Mouse (Mus musculus) lung, postnatal 0 days (tissue): ENCODE data around the gene Trim67.

Source experiments
- CTCF ChIP-seq: IDR thresholded peaks from 2 replicates; pipeline ENCODE4 v1.5.1; 2016; ENCODE audit warnings: antibody characterized with exemption, mild to moderate bottlenecking
- EP300 ChIP-seq: IDR thresholded peaks from 2 replicates; pipeline ENCODE4 v1.6.1; 2016; ENCODE audit warnings: antibody characterized with exemption, mild to moderate bottlenecking, control low read depth

DNA sequence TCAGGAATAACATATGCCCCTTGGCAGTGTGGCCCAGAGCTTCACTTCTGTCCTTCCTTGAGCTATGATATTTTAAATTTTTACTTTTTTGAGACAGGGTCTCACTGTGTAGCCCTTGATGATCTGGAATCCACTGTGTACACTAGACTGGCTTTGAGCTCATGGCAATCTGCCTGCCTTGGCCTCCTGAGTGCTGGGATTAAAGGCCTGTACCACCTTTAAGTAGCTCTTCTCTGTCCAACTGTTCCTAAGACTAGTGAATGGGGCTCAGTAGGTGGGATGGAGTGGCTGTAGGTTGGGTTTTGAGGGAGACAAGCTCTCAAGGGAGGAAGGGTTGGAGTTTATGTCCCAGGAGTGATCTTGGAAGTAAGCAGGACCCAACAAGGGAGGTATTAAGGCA, 43.0 kb downstream of the Trim67 start:
- TF ChIP-seq CTCF (no peak), EP300 (no peak)
